Mouse (Mus musculus): ENCODE measurements around the gene Pld5. TPM values are rescaled to one million over a fixed set of nuclear protein-coding genes. Genes with fewer than 3 reads are reported as not detected.

The Pld5 gene
- polyA plus RNA-seq (2015; fragmentation: Nextera tagmentation; extraction: Ambion mirVana), result 0.26 and 0.27 TPM in 2 replicates

GRCm38 (mm10) chr1:176274667-176275610 is at the start of gene Pld5:
Gene Pld5, minus strand, starts transcription at chr1:176275312.
- WGBS, result 1% methylated on average over 63 of the region's 86 CpGs
- peak within 1 kb of the TSS; percentile 80 for H3K4me2 ChIP-seq (replicated peaks; ENCODE audit: low read depth)
- H3K4me3 ChIP-seq (ENCODE audit: low read depth, low read length), result peak within 1 kb of the TSS; percentile 42
- TF ChIP-seq CTCF (IDR thresholded peaks at IDR 0.05; ENCODE audit: low read depth), result no peak
- H3K9me3 ChIP-seq (ENCODE audit: control insufficient read depth), result no peaks in the 10 kb centered on the region
- no peak within 1 kb of the TSS for H3K9ac ChIP-seq (ENCODE audit: low read depth, low read length)
- H3K27me3 ChIP-seq (replicated peaks; ENCODE audit: control insufficient read depth, insufficient read depth, low read length), result peaks cover 29% of the 10 kb centered on the region
- H3K27ac ChIP-seq (ENCODE audit: low read depth, low read length), result no peak within 1 kb of the TSS
- no peaks in the 10 kb centered on the region for H3K4me1 ChIP-seq (replicated peaks; ENCODE audit: control insufficient read depth, insufficient read depth, low read length)
- H3K36me3 ChIP-seq (ENCODE audit: control insufficient read depth, insufficient read depth), result no peaks in the 10 kb centered on the region
- peak; percentile 43; the same call in 1 of the 2 replicates for ATAC-seq

GRCm38 (mm10) chr1:176315063-176315462 is 40.0 kb upstream of the Pld5 start:
- no peak overlapping the region for H3K4me2 ChIP-seq (replicated peaks; ENCODE audit: low read depth)
- no peaks in the 10 kb centered on the region for H3K4me1 ChIP-seq (replicated peaks; ENCODE audit: control insufficient read depth, insufficient read depth, low read length)
- ATAC-seq, result no peak
- H3K27me3 ChIP-seq (replicated peaks; ENCODE audit: control insufficient read depth, insufficient read depth, low read length), result no peaks in the 10 kb centered on the region
- 79% methylated on average over 2 of the region's 2 CpGs for WGBS
- H3K9me3 ChIP-seq (ENCODE audit: control insufficient read depth), result no peaks in the 10 kb centered on the region
- no peak for TF ChIP-seq CTCF (IDR thresholded peaks at IDR 0.05; ENCODE audit: low read depth)
- H3K9ac ChIP-seq (ENCODE audit: low read depth, low read length), result no peak overlapping the region
- H3K4me3 ChIP-seq (ENCODE audit: low read depth, low read length), result no peak overlapping the region
- no peaks in the 10 kb centered on the region for H3K36me3 ChIP-seq (ENCODE audit: control insufficient read depth, insufficient read depth)
- H3K27ac ChIP-seq (ENCODE audit: low read depth, low read length), result no peak overlapping the region

- Histone ChIP-seq H3K4me1 (replicated peaks; ENCODE audit: control insufficient read depth, insufficient read depth, low read length) (no peaks in the 10 kb centered on the region), H3K27ac (ENCODE audit: low read depth, low read length) (no peak overlapping the region), H3K4me3 (ENCODE audit: low read depth, low read length) (no peak overlapping the region), H3K9me3 (ENCODE audit: control insufficient read depth) (no peaks in the 10 kb centered on the region), H3K9ac (ENCODE audit: low read depth, low read length) (no peak overlapping the region), H3K36me3 (ENCODE audit: control insufficient read depth, insufficient read depth) (no peaks in the 10 kb centered on the region), H3K4me2 (replicated peaks; ENCODE audit: low read depth) (no peak overlapping the region), H3K27me3 (replicated peaks; ENCODE audit: control insufficient read depth, insufficient read depth, low read length) (no peaks in the 10 kb centered on the region)
- TF ChIP-seq CTCF (IDR thresholded peaks at IDR 0.05; ENCODE audit: low read depth), result no peak
- WGBS, result 63% methylated on average over 3 of the region's 3 CpGs
- ATAC-seq, result no peak
These were observed 35.1 kb upstream of the Pld5 start for GRCm38 (mm10) chr1:176310174-176310573.

GRCm38 (mm10) chr1:176289396-176289795 is 14.3 kb upstream of the Pld5 start:
- Histone ChIP-seq H3K36me3 (ENCODE audit: control insufficient read depth, insufficient read depth) (no peaks in the 10 kb centered on the region), H3K4me3 (ENCODE audit: low read depth, low read length) (no peak overlapping the region), H3K27me3 (replicated peaks; ENCODE audit: control insufficient read depth, insufficient read depth, low read length) (no peaks in the 10 kb centered on the region), H3K27ac (ENCODE audit: low read depth, low read length) (no peak overlapping the region), H3K4me2 (replicated peaks; ENCODE audit: low read depth) (no peak overlapping the region), H3K4me1 (replicated peaks; ENCODE audit: control insufficient read depth, insufficient read depth, low read length) (no peaks in the 10 kb centered on the region), H3K9me3 (ENCODE audit: control insufficient read depth) (no peaks in the 10 kb centered on the region), H3K9ac (ENCODE audit: low read depth, low read length) (no peak overlapping the region)
- no peak for ATAC-seq
- WGBS, result 49% methylated on average over 5 of the region's 5 CpGs
- no peak for TF ChIP-seq CTCF (IDR thresholded peaks at IDR 0.05; ENCODE audit: low read depth)

- no peak overlapping the region for H3K27ac ChIP-seq (ENCODE audit: low read depth, low read length)
These were observed 484 bp upstream of the Pld5 start for GRCm38 (mm10) chr1:176275611-176275980.

GRCm38 (mm10) chr1:176248717-176249030 is 26.4 kb downstream of the Pld5 start:
- Histone ChIP-seq H3K9ac (ENCODE audit: low read depth, low read length) (no peak overlapping the region), H3K4me2 (replicated peaks; ENCODE audit: low read depth) (no peak overlapping the region), H3K9me3 (ENCODE audit: control insufficient read depth) (no peaks in the 10 kb centered on the region), H3K27ac (ENCODE audit: low read depth, low read length) (no peak overlapping the region), H3K4me3 (ENCODE audit: low read depth, low read length) (no peak overlapping the region), H3K27me3 (replicated peaks; ENCODE audit: control insufficient read depth, insufficient read depth, low read length) (no peaks in the 10 kb centered on the region), H3K36me3 (ENCODE audit: control insufficient read depth, insufficient read depth) (no peaks in the 10 kb centered on the region), H3K4me1 (replicated peaks; ENCODE audit: control insufficient read depth, insufficient read depth, low read length) (no peaks in the 10 kb centered on the region)
- ATAC-seq, result no peak
- no peak for TF ChIP-seq CTCF (IDR thresholded peaks at IDR 0.05; ENCODE audit: low read depth)
- 72% methylated on average over 5 of the region's 5 CpGs for WGBS

More at GRCm38 (mm10) chr1:176275611-176275980, 484 bp upstream of the Pld5 start:
- Histone ChIP-seq H3K4me2 (replicated peaks; ENCODE audit: low read depth) (peak overlapping the region; percentile 80), H3K9ac (ENCODE audit: low read depth, low read length) (no peak overlapping the region), H3K4me1 (replicated peaks; ENCODE audit: control insufficient read depth, insufficient read depth, low read length) (no peaks in the 10 kb centered on the region), H3K4me3 (ENCODE audit: low read depth, low read length) (peak overlapping the region; percentile 42), H3K9me3 (ENCODE audit: control insufficient read depth) (no peaks in the 10 kb centered on the region), H3K36me3 (ENCODE audit: control insufficient read depth, insufficient read depth) (no peaks in the 10 kb centered on the region), H3K27me3 (replicated peaks; ENCODE audit: control insufficient read depth, insufficient read depth, low read length) (peaks cover 29% of the 10 kb centered on the region)
- WGBS, result 13% methylated on average over 11 of the region's 11 CpGs
- TF ChIP-seq CTCF (IDR thresholded peaks at IDR 0.05; ENCODE audit: low read depth), result no peak
- ATAC-seq, result no peak

Measured in intestine, postnatal 0 days (tissue).